Mouse (Mus musculus) stomach, postnatal 0 days (tissue): ENCODE data around the gene Rsu1. TPM values are rescaled to one million over a fixed set of nuclear protein-coding genes. Genes with fewer than 3 reads are reported as not detected.

Experiments used
- ATAC-seq: fragments of 200-750 bp; cut with Nextera tagmentation; 2 replicates; pipeline ENCODE4 v1.8.0; 2017; ENCODE audit not compliant: low FRiP score, low TSS enrichment
- DNase-seq: peaks from one replicate; pipeline ENCODE4 v3.0.0-alpha.2; 2016; ENCODE audit warnings: low spot score
- H3K27ac ChIP-seq: fragments of 300-500 bp; sonication (generic); replicated peaks from 2 replicates; pipeline ENCODE4 v1.5.1; 2014; ENCODE audit warnings: mild to moderate bottlenecking, control low read depth
- H3K27me3 ChIP-seq: fragments of 300-500 bp; sonication (generic); 2 replicates; pipeline ENCODE4 v1.6.1; 2014; ENCODE audit warnings: low read length; ENCODE audit not compliant: control insufficient read depth, insufficient read depth
- H3K36me3 ChIP-seq: fragments of 300-500 bp; sonication (generic); 2 replicates; pipeline ENCODE4 v1.6.1; 2014; ENCODE audit warnings: low read length, mixed read lengths; ENCODE audit not compliant: control insufficient read depth, insufficient read depth
- H3K4me1 ChIP-seq: fragments of 300-500 bp; sonication (generic); replicated peaks from 2 replicates; pipeline ENCODE4 v1.6.1; 2014; ENCODE audit warnings: antibody characterized with exemption; ENCODE audit not compliant: control insufficient read depth, insufficient read depth
- H3K4me2 ChIP-seq: fragments of 300-500 bp; sonication (generic); replicated peaks from 2 replicates; pipeline ENCODE4 v1.6.1; 2014; ENCODE audit warnings: low read depth, mild to moderate bottlenecking, control low read depth, moderate library complexity
- H3K4me3 ChIP-seq: fragments of 300-500 bp; sonication (generic); 2 replicates; pipeline ENCODE4 v1.5.1; 2014; ENCODE audit warnings: low read depth, low read length, control low read depth
- H3K9ac ChIP-seq: fragments of 300-500 bp; sonication (generic); 2 replicates; pipeline ENCODE4 v1.6.1; 2014; ENCODE audit warnings: mild to moderate bottlenecking, low read length, control low read depth, mixed read lengths
- H3K9me3 ChIP-seq: fragments of 300-500 bp; sonication (generic); 2 replicates; pipeline ENCODE4 v1.6.1; 2016; ENCODE audit warnings: low read length; ENCODE audit not compliant: control insufficient read depth
- CTCF ChIP-seq: IDR thresholded peaks from 2 replicates; pipeline ENCODE4 v1.5.1; 2016; ENCODE audit warnings: antibody characterized with exemption, low read depth, mild to moderate bottlenecking, moderate library complexity
- EP300 ChIP-seq: optimal IDR thresholded peaks from 2 replicates; pipeline ENCODE3; 2016; ENCODE audit warnings: antibody characterized with exemption
- WGBS: fragments of 180-500 bp; shearing (Covaris S2); extraction: QIAGEN DNeasy Blood & Tissue Kit; methylation state at CpG from one replicate; pipeline ENCODE4 v1.1.7; 2014; 5-methylcytosine and 5-hydroxymethylcytosine counted together
- polyA plus RNA-seq: library from polyadenylated mRNA; unstranded; fragments of >200 nt; fragmentation: Nextera tagmentation; extraction: Ambion mirVana; gene quantifications from 2 replicates; pipeline ENCODE4 v1.2.1, GENCODE M21; 2015

Rsu1 gene
- polyA plus RNA-seq, 1 experiment from 2014 or later: 125 TPM

DNA sequence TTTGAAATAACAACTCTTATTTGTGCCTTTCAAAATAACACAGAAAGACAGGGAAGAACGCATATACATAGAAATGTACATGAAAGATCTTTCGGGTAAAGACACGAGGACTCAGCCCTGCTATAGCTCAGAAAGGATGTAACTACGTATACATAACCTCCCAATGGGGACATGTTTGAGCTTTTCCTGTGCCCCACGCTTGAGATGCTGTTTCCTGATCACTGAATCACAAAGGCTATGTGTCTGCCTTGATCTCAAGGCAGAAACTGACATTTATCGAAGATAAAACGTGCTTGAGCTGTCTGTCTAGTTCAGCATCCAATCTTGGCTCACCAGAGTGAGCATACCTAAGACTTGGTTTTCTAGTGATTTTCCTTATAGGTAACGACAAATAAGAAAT lies 138.8 kb downstream of the Rsu1 start:
- ATAC-seq (no peak), DNase-seq (no peak)
- no peak for TF ChIP-seq CTCF
- TF ChIP-seq EP300: no peak
- no peak overlapping the region for H3K27ac ChIP-seq
- H3K9me3 ChIP-seq: no peaks in the 10 kb centered on the region
- H3K36me3 ChIP-seq: no peaks in the 10 kb centered on the region
- H3K4me1 ChIP-seq: no peaks in the 10 kb centered on the region
- no peaks in the 10 kb centered on the region for H3K27me3 ChIP-seq
- H3K4me2 ChIP-seq: no peak overlapping the region
- H3K4me3 ChIP-seq: no peak overlapping the region
- no peak overlapping the region for H3K9ac ChIP-seq
- 82% methylated on average over 8 of the region's 8 CpGs for WGBS

DNA sequence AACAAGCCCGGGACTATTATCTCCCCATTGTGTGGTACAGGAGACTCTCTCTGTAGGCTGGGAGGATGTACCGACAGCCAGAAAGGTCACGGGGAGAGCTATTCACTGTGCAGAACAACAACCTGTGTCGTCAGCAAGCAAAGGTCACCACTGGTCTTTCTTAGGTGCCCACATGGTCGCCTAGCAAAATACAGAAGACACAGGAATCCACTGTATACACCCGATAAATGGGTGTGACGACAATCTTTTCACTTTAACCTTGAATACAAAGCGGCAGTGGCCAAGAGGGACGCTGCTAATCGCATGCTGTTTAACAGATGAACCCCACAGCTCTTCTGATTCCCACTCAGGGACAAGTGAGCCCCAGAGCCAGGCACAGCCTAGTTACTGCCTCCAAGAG lies 141.4 kb downstream of the Rsu1 start:
- Histone ChIP-seq H3K4me1 (no peaks in the 10 kb centered on the region), H3K27me3 (no peaks in the 10 kb centered on the region), H3K9ac (no peak overlapping the region), H3K9me3 (no peaks in the 10 kb centered on the region), H3K4me3 (no peak overlapping the region), H3K36me3 (no peaks in the 10 kb centered on the region), H3K4me2 (no peak overlapping the region), H3K27ac (no peak overlapping the region)
- ATAC-seq: no peak
- WGBS: 77% methylated on average over 10 of the region's 10 CpGs
- TF ChIP-seq CTCF (no peak), EP300 (no peak)
- DNase-seq: no peak

DNA sequence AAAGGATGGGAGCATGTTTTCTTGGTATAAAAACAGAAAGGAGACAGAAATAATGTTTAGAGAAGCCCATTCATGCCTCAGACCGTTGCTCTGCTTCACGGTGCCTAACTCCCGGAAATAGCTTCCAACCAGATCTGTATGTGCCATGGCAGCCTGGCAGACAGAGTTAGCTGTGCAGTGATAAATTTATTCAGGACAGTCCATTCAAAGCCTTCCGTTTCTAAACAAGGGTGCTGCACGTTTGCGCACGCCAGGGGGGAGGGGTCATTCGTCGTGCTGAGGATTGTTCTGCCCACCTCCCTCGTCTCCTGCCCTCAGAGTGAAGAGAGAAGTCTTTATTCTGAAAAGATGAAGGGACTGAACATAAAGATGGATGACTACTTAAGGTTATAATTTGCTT lies 141.9 kb downstream of the Rsu1 start:
- no peaks in the 10 kb centered on the region for H3K36me3 ChIP-seq
- ATAC-seq: no peak
- DNase-seq: no peak
- H3K4me1 ChIP-seq: no peaks in the 10 kb centered on the region
- H3K27ac ChIP-seq: no peak overlapping the region
- H3K4me3 ChIP-seq: no peak overlapping the region
- TF ChIP-seq EP300: no peak
- no peak for TF ChIP-seq CTCF
- H3K9ac ChIP-seq: no peak overlapping the region
- H3K9me3 ChIP-seq: no peaks in the 10 kb centered on the region
- no peak overlapping the region for H3K4me2 ChIP-seq
- no peaks in the 10 kb centered on the region for H3K27me3 ChIP-seq
- 54% methylated on average over 10 of the region's 10 CpGs for WGBS

DNA sequence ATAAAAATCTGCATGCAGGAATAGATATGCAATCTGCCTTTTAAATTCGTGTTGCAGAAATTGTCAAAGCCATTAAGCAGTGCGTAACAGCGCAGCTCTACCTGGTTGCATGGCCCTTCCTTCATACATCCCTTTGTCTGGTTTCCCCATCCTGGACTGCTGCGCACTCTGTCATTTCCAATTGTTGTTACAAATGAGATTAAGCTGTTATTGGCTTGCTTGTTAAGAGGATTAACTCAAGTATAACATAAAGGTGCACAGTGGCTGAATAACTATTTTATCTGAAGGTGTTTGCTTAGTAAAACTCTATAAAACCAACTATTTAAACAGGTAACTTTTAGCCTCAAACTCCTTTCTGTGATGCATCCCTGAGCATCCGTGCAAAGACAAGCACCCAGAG lies 150.8 kb downstream of the Rsu1 start:
- ATAC-seq: no peak
- H3K4me1 ChIP-seq: no peaks in the 10 kb centered on the region
- no peak overlapping the region for H3K4me2 ChIP-seq
- H3K36me3 ChIP-seq: no peaks in the 10 kb centered on the region
- no peak overlapping the region for H3K27ac ChIP-seq
- H3K9me3 ChIP-seq: no peaks in the 10 kb centered on the region
- 84% methylated on average over 5 of the region's 5 CpGs for WGBS
- H3K27me3 ChIP-seq: no peaks in the 10 kb centered on the region
- TF ChIP-seq CTCF (no peak), EP300 (no peak)
- no peak overlapping the region for H3K4me3 ChIP-seq
- DNase-seq: no peak
- no peak overlapping the region for H3K9ac ChIP-seq

DNA sequence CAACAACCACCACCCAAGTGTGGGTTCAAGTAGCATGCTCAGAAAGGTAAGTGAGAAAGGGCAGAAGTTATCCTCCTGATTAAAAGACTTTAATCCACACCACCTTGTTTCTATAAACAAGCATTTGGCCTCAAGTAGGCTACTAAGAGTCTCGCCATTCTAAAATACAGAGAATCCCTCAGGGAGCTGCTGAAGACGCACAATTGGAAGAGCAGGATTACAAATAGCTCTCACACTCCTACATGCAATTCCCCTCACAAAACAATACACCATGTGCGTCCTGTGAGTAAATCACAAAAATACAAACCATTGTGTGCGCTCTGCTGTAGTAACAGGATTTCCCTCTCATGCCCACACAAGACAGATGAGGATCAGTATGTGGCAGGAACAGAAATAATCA lies 153.3 kb downstream of the Rsu1 start:
- Histone ChIP-seq H3K9me3 (no peaks in the 10 kb centered on the region), H3K36me3 (no peaks in the 10 kb centered on the region), H3K4me1 (no peaks in the 10 kb centered on the region), H3K4me3 (no peak overlapping the region), H3K4me2 (no peak overlapping the region), H3K9ac (no peak overlapping the region), H3K27ac (no peak overlapping the region), H3K27me3 (no peaks in the 10 kb centered on the region)
- ATAC-seq (no peak), DNase-seq (no peak)
- WGBS: 80% methylated on average over 4 of the region's 4 CpGs
- TF ChIP-seq EP300 (no peak), CTCF (no peak)

DNA sequence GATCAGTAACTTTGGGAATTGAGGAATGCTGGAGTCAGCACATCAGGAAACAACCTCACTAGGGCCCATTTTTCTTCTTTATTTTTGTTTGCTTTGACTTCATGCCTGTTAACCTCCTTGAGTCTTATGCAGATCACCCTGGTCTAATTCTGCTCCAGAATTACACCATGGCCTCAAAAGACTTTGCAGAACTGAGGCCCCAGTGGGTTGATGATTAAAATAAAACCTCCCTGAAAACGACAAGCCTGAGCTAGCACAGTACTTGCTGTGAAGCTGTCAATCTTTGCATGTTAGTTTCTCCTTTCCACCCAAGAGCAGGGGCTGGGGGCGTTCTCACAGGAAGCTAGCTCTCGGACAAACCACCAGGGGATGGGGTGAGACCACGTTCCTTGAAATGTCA lies 164.7 kb downstream of the Rsu1 start:
- TF ChIP-seq CTCF: no peak
- TF ChIP-seq EP300: no peak
- Histone ChIP-seq H3K27ac (no peak overlapping the region), H3K4me3 (no peak overlapping the region), H3K36me3 (no peaks in the 10 kb centered on the region), H3K9ac (no peak overlapping the region), H3K4me1 (no peaks in the 10 kb centered on the region), H3K4me2 (no peak overlapping the region), H3K27me3 (no peaks in the 10 kb centered on the region), H3K9me3 (no peaks in the 10 kb centered on the region)
- 34% methylated on average over 4 of the region's 4 CpGs for WGBS
- ATAC-seq (no peak), DNase-seq (no peak)
